Mouse (Mus musculus) forebrain, embryonic 15.5 days (tissue): Measurements from ENCODE around the gene Tinagl1. TPM values are rescaled to one million over a fixed set of nuclear protein-coding genes. Genes with fewer than 3 reads are reported as not detected.

ENCODE experiments used
- ATAC-seq: fragments of 200-750 bp; cut with Nextera tagmentation; replicated peaks from 2 replicates; pipeline ENCODE4 v1.8.0; 2017; ENCODE audit warnings: mild to moderate bottlenecking, moderate TSS enrichment, moderate library complexity
- H3K27ac ChIP-seq: fragments of 300-500 bp; sonication (generic); replicated peaks from 2 replicates; pipeline ENCODE4 v1.5.1; 2015; ENCODE audit warnings: mild to moderate bottlenecking, inconsistent platforms
- H3K27me3 ChIP-seq: fragments of 300-500 bp; sonication (generic); 2 replicates; pipeline ENCODE4 v1.6.1; 2015; ENCODE audit warnings: inconsistent platforms
- H3K36me3 ChIP-seq: fragments of 300-500 bp; sonication (generic); 2 replicates; pipeline ENCODE4 v1.6.1; 2015; ENCODE audit warnings: mild to moderate bottlenecking, inconsistent platforms
- H3K4me1 ChIP-seq: fragments of 300-500 bp; sonication (generic); 2 replicates; pipeline ENCODE4 v1.6.1; 2015; ENCODE audit warnings: inconsistent platforms
- H3K4me2 ChIP-seq: fragments of 300-500 bp; sonication (generic); replicated peaks from 2 replicates; pipeline ENCODE4 v1.6.1; 2015; ENCODE audit warnings: mild to moderate bottlenecking, inconsistent platforms
- H3K4me3 ChIP-seq: fragments of 300-500 bp; sonication (generic); 2 replicates; pipeline ENCODE4 v1.5.1; 2015; ENCODE audit warnings: mild to moderate bottlenecking, inconsistent platforms
- H3K9ac ChIP-seq: fragments of 300-500 bp; sonication (generic); replicated peaks from 2 replicates; pipeline ENCODE4 v1.6.1; 2015; ENCODE audit warnings: mild to moderate bottlenecking, inconsistent platforms
- H3K9me3 ChIP-seq: fragments of 300-500 bp; sonication (generic); 2 replicates; pipeline ENCODE4 v1.6.1; 2016; ENCODE audit warnings: inconsistent platforms
- WGBS: fragments of 180-500 bp; shearing (Covaris S2); methylation state at CpG from one replicate; pipeline ENCODE4 v1.1.7; 2015; ENCODE audit warnings: mixed read lengths; 5-methylcytosine and 5-hydroxymethylcytosine counted together
- polyA plus RNA-seq: library from polyadenylated mRNA; unstranded; fragments of >200 nt; fragmentation: Nextera tagmentation; extraction: Ambion mirVana; gene quantifications from 2 replicates; pipeline ENCODE4 v1.2.1, GENCODE M21; 2015

Tinagl1 gene
- 3.7 and 5.6 TPM in 2 replicates for polyA plus RNA-seq

- peaks cover 15% of the 10 kb centered on the region for H3K27me3 ChIP-seq
- H3K4me2 ChIP-seq = 0 out of 2 replicates have a peak within 1 kb of the TSS, but pooled peaks have one; percentile 13
- H3K9me3 ChIP-seq = no peaks in the 10 kb centered on the region
- peaks cover 13% of the 10 kb centered on the region for H3K4me1 ChIP-seq
- H3K4me3 ChIP-seq = no peak within 1 kb of the TSS
- ATAC-seq = no peak
- no peaks in the 10 kb centered on the region for H3K36me3 ChIP-seq
- H3K9ac ChIP-seq = no peak within 1 kb of the TSS
- H3K27ac ChIP-seq = no peak within 1 kb of the TSS
- 1% methylated on average over 14 of the region's 14 CpGs for WGBS
Observed at GRCm38 (mm10) chr4:130175072-130175711, at the start of gene Tinagl1. Gene Tinagl1, minus strand, starts transcription at chr4:130175122.

GRCm38 (mm10) chr4:130224071-130224470 lies 49.1 kb upstream of the Tinagl1 start:
- Histone ChIP-seq H3K27me3 (no peaks in the 10 kb centered on the region), H3K9ac (no peak overlapping the region), H3K4me1 (no peaks in the 10 kb centered on the region), H3K4me3 (no peak overlapping the region), H3K9me3 (no peaks in the 10 kb centered on the region), H3K36me3 (no peaks in the 10 kb centered on the region), H3K4me2 (no peak overlapping the region), H3K27ac (no peak overlapping the region)
- no peak for ATAC-seq

GRCm38 (mm10) chr4:130222179-130222578 lies 47.3 kb upstream of the Tinagl1 start, which contains the start of gene Gm853:
Gene Gm853, minus strand, starts transcription at chr4:130222401.
- Histone ChIP-seq H3K4me2 (no peak within 1 kb of the TSS), H3K4me3 (no peak within 1 kb of the TSS), H3K4me1 (no peaks in the 10 kb centered on the region), H3K9ac (no peak within 1 kb of the TSS), H3K9me3 (no peaks in the 10 kb centered on the region), H3K36me3 (no peaks in the 10 kb centered on the region), H3K27me3 (no peaks in the 10 kb centered on the region), H3K27ac (no peak within 1 kb of the TSS)
- WGBS = 50% methylated on average over 4 of the region's 4 CpGs
- ATAC-seq = no peak

- no peaks in the 10 kb centered on the region for H3K36me3 ChIP-seq
- no peak for ATAC-seq
- H3K27ac ChIP-seq = no peak overlapping the region
- H3K27me3 ChIP-seq = no peaks in the 10 kb centered on the region
- H3K4me3 ChIP-seq = no peak overlapping the region
- WGBS = 82% methylated on average over 9 of the region's 9 CpGs
- H3K4me1 ChIP-seq = no peaks in the 10 kb centered on the region
- H3K9ac ChIP-seq = no peak overlapping the region
- H3K4me2 ChIP-seq = no peak overlapping the region
- H3K9me3 ChIP-seq = no peaks in the 10 kb centered on the region
Observed at GRCm38 (mm10) chr4:130220176-130220575, 45.3 kb upstream of the Tinagl1 start.

- H3K27me3 ChIP-seq = no peaks in the 10 kb centered on the region
Observed at GRCm38 (mm10) chr4:130215392-130215791, 40.5 kb upstream of the Tinagl1 start.

GRCm38 (mm10) chr4:130213857-130214256 lies 38.9 kb upstream of the Tinagl1 start:
- WGBS = 85% methylated on average over 10 of the region's 10 CpGs
- Histone ChIP-seq H3K36me3 (no peaks in the 10 kb centered on the region), H3K4me2 (no peak overlapping the region), H3K9me3 (no peaks in the 10 kb centered on the region), H3K27ac (no peak overlapping the region), H3K4me3 (no peak overlapping the region), H3K4me1 (no peaks in the 10 kb centered on the region), H3K9ac (no peak overlapping the region), H3K27me3 (no peaks in the 10 kb centered on the region)
- no peak for ATAC-seq

More at GRCm38 (mm10) chr4:130215392-130215791, 40.5 kb upstream of the Tinagl1 start:
- no peak overlapping the region for H3K4me3 ChIP-seq
- no peak overlapping the region for H3K9ac ChIP-seq
- H3K9me3 ChIP-seq = no peaks in the 10 kb centered on the region
- H3K4me2 ChIP-seq = no peak overlapping the region
- no peaks in the 10 kb centered on the region for H3K36me3 ChIP-seq
- ATAC-seq = no peak
- 89% methylated on average over 8 of the region's 8 CpGs for WGBS
- H3K27ac ChIP-seq = no peak overlapping the region
- H3K4me1 ChIP-seq = no peaks in the 10 kb centered on the region

GRCm38 (mm10) chr4:130213197-130213596 lies 38.3 kb upstream of the Tinagl1 start:
- Histone ChIP-seq H3K4me2 (no peak overlapping the region), H3K9ac (no peak overlapping the region), H3K27ac (no peak overlapping the region), H3K36me3 (no peaks in the 10 kb centered on the region), H3K9me3 (no peaks in the 10 kb centered on the region), H3K4me1 (no peaks in the 10 kb centered on the region), H3K27me3 (no peaks in the 10 kb centered on the region), H3K4me3 (no peak overlapping the region)
- 91% methylated on average over 4 of the region's 4 CpGs for WGBS
- no peak for ATAC-seq

GRCm38 (mm10) chr4:130212421-130212820 lies 37.5 kb upstream of the Tinagl1 start:
- Histone ChIP-seq H3K9ac (no peak overlapping the region), H3K4me3 (no peak overlapping the region), H3K4me2 (no peak overlapping the region), H3K9me3 (no peaks in the 10 kb centered on the region), H3K27me3 (no peaks in the 10 kb centered on the region), H3K27ac (no peak overlapping the region), H3K4me1 (no peaks in the 10 kb centered on the region), H3K36me3 (no peaks in the 10 kb centered on the region)
- no peak for ATAC-seq
- WGBS = 78% methylated on average over 7 of the region's 7 CpGs

- ATAC-seq = no peak
Observed at GRCm38 (mm10) chr4:130211870-130212269, 36.9 kb upstream of the Tinagl1 start.

GRCm38 (mm10) chr4:130198694-130199670 lies 24.1 kb upstream of the Tinagl1 start:
- peak; percentile 77 for ATAC-seq
- no peaks in the 10 kb centered on the region for H3K36me3 ChIP-seq
- H3K4me2 ChIP-seq = peak overlapping the region; percentile 57
- no peaks in the 10 kb centered on the region for H3K27me3 ChIP-seq
- H3K4me3 ChIP-seq = peak overlapping the region; percentile 40
- no peaks in the 10 kb centered on the region for H3K9me3 ChIP-seq
- H3K4me1 ChIP-seq = peaks cover 7% of the 10 kb centered on the region
- peak overlapping the region; percentile 51 for H3K9ac ChIP-seq
- WGBS = 18% methylated on average over 35 of the region's 35 CpGs
- H3K27ac ChIP-seq = no peak overlapping the region

More at GRCm38 (mm10) chr4:130211870-130212269, 36.9 kb upstream of the Tinagl1 start:
- 93% methylated on average over 2 of the region's 2 CpGs for WGBS
- H3K4me2 ChIP-seq = no peak overlapping the region
- no peak overlapping the region for H3K27ac ChIP-seq
- no peaks in the 10 kb centered on the region for H3K36me3 ChIP-seq
- no peaks in the 10 kb centered on the region for H3K4me1 ChIP-seq
- H3K4me3 ChIP-seq = no peak overlapping the region
- no peaks in the 10 kb centered on the region for H3K27me3 ChIP-seq
- no peak overlapping the region for H3K9ac ChIP-seq
- no peaks in the 10 kb centered on the region for H3K9me3 ChIP-seq

GRCm38 (mm10) chr4:130196542-130196941 lies 21.6 kb upstream of the Tinagl1 start:
- Histone ChIP-seq H3K36me3 (no peaks in the 10 kb centered on the region), H3K27ac (no peak overlapping the region), H3K9ac (no peak overlapping the region), H3K4me2 (no peak overlapping the region), H3K4me1 (peaks cover 7% of the 10 kb centered on the region), H3K9me3 (no peaks in the 10 kb centered on the region), H3K27me3 (no peaks in the 10 kb centered on the region), H3K4me3 (no peak overlapping the region)
- 70% methylated on average over 8 of the region's 8 CpGs for WGBS
- ATAC-seq = no peak

GRCm38 (mm10) chr4:130195924-130196323 lies 21.0 kb upstream of the Tinagl1 start:
- H3K27me3 ChIP-seq = no peaks in the 10 kb centered on the region
- no peak overlapping the region for H3K4me3 ChIP-seq
- no peaks in the 10 kb centered on the region for H3K36me3 ChIP-seq
- no peak overlapping the region for H3K27ac ChIP-seq
- no peak overlapping the region for H3K4me2 ChIP-seq
- WGBS = 77% methylated on average over 13 of the region's 13 CpGs
- H3K9ac ChIP-seq = no peak overlapping the region
- no peak for ATAC-seq
- H3K4me1 ChIP-seq = peaks cover 7% of the 10 kb centered on the region
- no peaks in the 10 kb centered on the region for H3K9me3 ChIP-seq
